Mouse (Mus musculus) forebrain, embryonic 11.5 days (tissue): ENCODE results near the gene Aamp. TPM values are rescaled to one million over a fixed set of nuclear protein-coding genes. Genes with fewer than 3 reads are reported as not detected.
"Not testable (repeated sequence)": the region's sequence is repeated elsewhere in the genome, so short reads cannot be mapped to it uniquely, and the experiment has no call there.

Experiments used
- ATAC-seq: fragments of 200-750 bp; cut with Nextera tagmentation; replicated peaks from 2 replicates; pipeline ENCODE4 v1.8.0; 2017; ENCODE audit warnings: moderate TSS enrichment; ENCODE audit not compliant: low FRiP score
- DNase-seq: peaks from one replicate; pipeline ENCODE4 v3.0.0-alpha.2; 2017; ENCODE audit warnings: low spot score
- H3K27ac ChIP-seq: fragments of 300-500 bp; sonication (generic); 2 replicates; pipeline ENCODE4 v1.5.1; 2014; ENCODE audit warnings: low read depth, low read length
- H3K27me3 ChIP-seq: fragments of 300-500 bp; sonication (generic); 2 replicates; pipeline ENCODE4 v1.6.1; 2014; ENCODE audit warnings: mild to moderate bottlenecking, low read length, mixed read lengths; ENCODE audit not compliant: control insufficient read depth, insufficient read depth
- H3K36me3 ChIP-seq: fragments of 300-500 bp; sonication (generic); 2 replicates; pipeline ENCODE4 v1.6.1; 2014; ENCODE audit warnings: mild to moderate bottlenecking, low read length, moderate library complexity, mixed read lengths; ENCODE audit not compliant: control insufficient read depth, insufficient read depth
- H3K4me1 ChIP-seq: fragments of 300-500 bp; sonication (generic); replicated peaks from 2 replicates; pipeline ENCODE4 v1.6.1; 2014; ENCODE audit warnings: low read length, mixed read lengths; ENCODE audit not compliant: control insufficient read depth, insufficient read depth
- H3K4me2 ChIP-seq: fragments of 300-500 bp; sonication (generic); 2 replicates; pipeline ENCODE4 v1.6.1; 2014; ENCODE audit warnings: low read depth, mild to moderate bottlenecking, low read length, moderate library complexity, mixed read lengths; ENCODE audit not compliant: severe bottlenecking
- H3K4me3 ChIP-seq: fragments of 300-500 bp; sonication (generic); 2 replicates; pipeline ENCODE4 v1.5.1; 2014; ENCODE audit warnings: low read depth, low read length
- H3K9ac ChIP-seq: fragments of 300-500 bp; sonication (generic); 2 replicates; pipeline ENCODE4 v1.6.1; 2014; ENCODE audit warnings: low read length
- H3K9me3 ChIP-seq: fragments of 300-500 bp; sonication (generic); 2 replicates; pipeline ENCODE4 v1.6.1; 2016; ENCODE audit warnings: low read length, mixed read lengths; ENCODE audit not compliant: control insufficient read depth
- WGBS: fragments of 180-500 bp; shearing (Covaris S2); extraction: QIAGEN DNeasy Blood & Tissue Kit; methylation state at CpG from one replicate; pipeline ENCODE4 v1.1.7; 2014; 5-methylcytosine and 5-hydroxymethylcytosine counted together
- polyA plus RNA-seq: library from polyadenylated mRNA; unstranded; fragments of >200 nt; fragmentation: Nextera tagmentation; extraction: Ambion mirVana; gene quantifications from 2 replicates; pipeline ENCODE4 v1.2.1, GENCODE M21; 2014

The Aamp gene
- 185 and 205 TPM in 2 replicates for polyA plus RNA-seq

GRCm38 (mm10) chr1:74284543-74285160, at the start of gene Aamp, which contains the start of gene Pnkd:
Aamp (minus strand) TSS chr1:74284738.
Pnkd (plus strand) TSS chr1:74284930.
- Histone ChIP-seq H3K9ac (peak within 1 kb of the TSS; percentile 75), H3K36me3 (peaks cover 2% of the 10 kb centered on the region), H3K4me2 (peak within 1 kb of the TSS; percentile 67), H3K4me3 (peak within 1 kb of the TSS; percentile 71), H3K9me3 (no peaks in the 10 kb centered on the region), H3K27ac (no peak within 1 kb of the TSS), H3K4me1 (peaks cover 3% of the 10 kb centered on the region), H3K27me3 (no peaks in the 10 kb centered on the region)
- under 1% methylated on average over 56 of the region's 56 CpGs for WGBS
- ATAC-seq (peak; percentile 98), DNase-seq (peak; percentile 100)

GRCm38 (mm10) chr1:74332930-74333329, 48.4 kb upstream of the Aamp start:
- ATAC-seq = 0 out of 2 replicates have a peak, but pooled peaks have one; percentile 4
- Histone ChIP-seq H3K27me3 (no peaks in the 10 kb centered on the region), H3K4me3 (peak overlapping the region; percentile 45), H3K36me3 (no peaks in the 10 kb centered on the region), H3K27ac (peak overlapping the region; percentile 55; the same call in 1 of the 2 replicates), H3K9me3 (no peaks in the 10 kb centered on the region), H3K4me2 (peak overlapping the region; percentile 88), H3K9ac (peak overlapping the region; percentile 62), H3K4me1 (peaks cover 6% of the 10 kb centered on the region)
- DNase-seq = no peak
- 2% methylated on average over 9 of the region's 9 CpGs for WGBS

GRCm38 (mm10) chr1:74332241-74332763, 47.8 kb upstream of the Aamp start:
- Histone ChIP-seq H3K4me1 (peaks cover 6% of the 10 kb centered on the region), H3K4me2 (peak overlapping the region; percentile 88), H3K27ac (peak overlapping the region; percentile 55; the same call in 1 of the 2 replicates), H3K9me3 (no peaks in the 10 kb centered on the region), H3K36me3 (no peaks in the 10 kb centered on the region), H3K9ac (peak overlapping the region; percentile 62), H3K4me3 (peak overlapping the region; percentile 45), H3K27me3 (no peaks in the 10 kb centered on the region)
- DNase-seq = peak; percentile 99
- ATAC-seq = peak; percentile 97
- under 1% methylated on average over 36 of the region's 36 CpGs for WGBS

GRCm38 (mm10) chr1:74331046-74331681, 46.6 kb upstream of the Aamp start:
- Histone ChIP-seq H3K4me2 (no peak overlapping the region), H3K27ac (0 out of 2 replicates have a peak overlapping the region, but pooled peaks have one; percentile 8), H3K36me3 (no peaks in the 10 kb centered on the region), H3K4me3 (no peak overlapping the region), H3K9me3 (no peaks in the 10 kb centered on the region), H3K4me1 (peaks cover 6% of the 10 kb centered on the region), H3K27me3 (no peaks in the 10 kb centered on the region), H3K9ac (no peak overlapping the region)
- DNase-seq = no peak
- no peak for ATAC-seq
- WGBS = 87% methylated on average over 4 of the region's 4 CpGs

GRCm38 (mm10) chr1:74329899-74330431, 45.4 kb upstream of the Aamp start:
- no peak for DNase-seq
- no peak overlapping the region for H3K9ac ChIP-seq
- no peaks in the 10 kb centered on the region for H3K9me3 ChIP-seq
- H3K4me2 ChIP-seq = no peak overlapping the region
- H3K27me3 ChIP-seq = no peaks in the 10 kb centered on the region
- WGBS = 84% methylated on average over 7 of the region's 7 CpGs
- no peak overlapping the region for H3K27ac ChIP-seq
- ATAC-seq = no peak
- H3K4me1 ChIP-seq = peaks cover 6% of the 10 kb centered on the region
- no peaks in the 10 kb centered on the region for H3K36me3 ChIP-seq
- H3K4me3 ChIP-seq = no peak overlapping the region

GRCm38 (mm10) chr1:74326916-74327315, 42.4 kb upstream of the Aamp start:
- H3K4me2 ChIP-seq, H3K27ac ChIP-seq, H3K4me3 ChIP-seq, H3K4me1 ChIP-seq, H3K27me3 ChIP-seq, H3K36me3 ChIP-seq, DNase-seq, ATAC-seq, H3K9ac ChIP-seq, H3K9me3 ChIP-seq: not testable (repeated sequence)
- 64% methylated on average over 2 of the region's 2 CpGs for WGBS

- ATAC-seq = no peak
- Histone ChIP-seq H3K27ac (no peak overlapping the region), H3K27me3 (no peaks in the 10 kb centered on the region), H3K4me3 (no peak overlapping the region), H3K9ac (no peak overlapping the region), H3K4me2 (no peak overlapping the region), H3K36me3 (no peaks in the 10 kb centered on the region), H3K4me1 (no peaks in the 10 kb centered on the region), H3K9me3 (no peaks in the 10 kb centered on the region)
- DNase-seq = no peak
- 85% methylated on average over 3 of the region's 3 CpGs for WGBS
These were observed 36.9 kb upstream of the Aamp start for GRCm38 (mm10) chr1:74321396-74321795.

- no peaks in the 10 kb centered on the region for H3K4me1 ChIP-seq
- DNase-seq = no peak
- H3K27me3 ChIP-seq = no peaks in the 10 kb centered on the region
- H3K9ac ChIP-seq = no peak overlapping the region
- H3K36me3 ChIP-seq = no peaks in the 10 kb centered on the region
- no peak overlapping the region for H3K4me3 ChIP-seq
- WGBS = 87% methylated on average over 3 of the region's 3 CpGs
- no peak for ATAC-seq
- H3K4me2 ChIP-seq = no peak overlapping the region
- H3K9me3 ChIP-seq = no peaks in the 10 kb centered on the region
- no peak overlapping the region for H3K27ac ChIP-seq
These were observed 34.2 kb upstream of the Aamp start for GRCm38 (mm10) chr1:74318711-74319110.
